Mouse (Mus musculus) splenic B cell, adult 2 months (primary cell): ENCODE results near the gene Usp48.
A peak's percentile ranks its signal among the peaks of the same experiment; 100 is the strongest.

ENCODE experiments used
- DNase-seq: peaks from one replicate; pipeline ENCODE4 v3.0.0-alpha.2; 2011; ENCODE audit warnings: low read depth, low spot score
- H3K27me3 ChIP-seq: 2 replicates; pipeline ENCODE4 v1.6.1; 2012; ENCODE audit warnings: mild to moderate bottlenecking, low read length, moderate library complexity, mixed read lengths; ENCODE audit not compliant: control insufficient read depth, poor library complexity, insufficient read depth, severe bottlenecking
- H3K36me3 ChIP-seq: 2 replicates; pipeline ENCODE4 v1.6.1; 2012; ENCODE audit warnings: mild to moderate bottlenecking, low read length, moderate library complexity, mixed read lengths; ENCODE audit not compliant: control insufficient read depth, poor library complexity, insufficient read depth, severe bottlenecking

Gene Usp48

GRCm38 (mm10) chr4:137678568-137678967, 85.0 kb downstream of the Usp48 start:
- no peak for DNase-seq
- Histone ChIP-seq H3K36me3 (no peaks in the 10 kb centered on the region), H3K27me3 (peaks cover 3% of the 10 kb centered on the region; the same call in 1 of the 2 replicates)

- Histone ChIP-seq H3K36me3 (no peaks in the 10 kb centered on the region), H3K27me3 (peaks cover 3% of the 10 kb centered on the region)
- DNase-seq = no peak
Observed at GRCm38 (mm10) chr4:137679979-137680550, 86.5 kb downstream of the Usp48 start.

DNA sequence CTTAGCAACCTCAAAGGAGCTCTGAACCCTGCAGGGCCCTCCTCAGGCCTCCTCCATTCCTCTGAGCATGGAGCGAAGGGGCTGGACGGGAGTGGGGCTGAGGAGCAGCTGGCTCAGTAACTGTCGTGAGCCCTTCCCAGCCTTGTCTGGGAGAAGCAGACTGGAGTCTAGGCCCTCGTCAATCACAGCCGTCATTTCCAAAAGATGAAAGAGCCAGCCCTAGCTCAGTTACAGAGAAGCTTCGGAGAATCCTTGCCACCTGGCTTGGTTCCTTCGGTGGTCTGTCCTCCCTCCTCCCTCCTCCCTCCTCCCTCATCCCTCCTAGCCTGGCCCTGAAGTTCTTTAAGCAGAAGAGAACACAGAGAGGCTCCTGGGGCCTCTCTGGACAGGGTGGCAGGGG, 87.2 kb downstream of the Usp48 start:
- H3K27me3 ChIP-seq = peaks cover 3% of the 10 kb centered on the region
- H3K36me3 ChIP-seq = no peaks in the 10 kb centered on the region
- no peak for DNase-seq

GRCm38 (mm10) chr4:137681408-137682104, 88.0 kb downstream of the Usp48 start:
- no peak for DNase-seq
- Histone ChIP-seq H3K27me3 (peaks cover 3% of the 10 kb centered on the region), H3K36me3 (no peaks in the 10 kb centered on the region)

GRCm38 (mm10) chr4:137682961-137683453, 89.5 kb downstream of the Usp48 start:
- DNase-seq = peak; percentile 61
- Histone ChIP-seq H3K27me3 (peaks cover 3% of the 10 kb centered on the region), H3K36me3 (no peaks in the 10 kb centered on the region)

GRCm38 (mm10) chr4:137684830-137685343, 91.3 kb downstream of the Usp48 start:
- Histone ChIP-seq H3K36me3 (no peaks in the 10 kb centered on the region), H3K27me3 (peaks cover 3% of the 10 kb centered on the region)
- no peak for DNase-seq

DNA sequence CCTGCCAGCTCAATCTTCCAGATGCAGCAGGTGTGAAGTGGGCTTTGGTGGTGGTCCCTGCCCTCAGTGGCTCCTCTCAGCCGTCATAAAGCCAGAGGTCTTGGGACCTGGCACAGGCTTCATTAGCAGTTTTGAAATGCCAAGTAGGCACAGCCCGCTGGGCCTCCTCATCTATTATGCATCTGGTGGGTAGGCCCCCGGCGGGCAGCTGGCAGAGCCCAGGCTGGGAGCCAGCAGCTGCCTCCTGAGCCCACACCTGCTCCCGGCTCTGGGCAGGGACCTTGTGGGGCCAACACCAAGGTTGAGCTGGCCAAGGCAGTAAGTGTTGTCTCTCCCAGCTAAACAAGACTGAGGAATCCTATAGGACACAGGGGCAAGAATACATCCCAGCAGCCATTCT, 92.7 kb downstream of the Usp48 start:
- H3K36me3 ChIP-seq = no peaks in the 10 kb centered on the region
- peaks cover 2% of the 10 kb centered on the region for H3K27me3 ChIP-seq
- no peak for DNase-seq

DNA sequence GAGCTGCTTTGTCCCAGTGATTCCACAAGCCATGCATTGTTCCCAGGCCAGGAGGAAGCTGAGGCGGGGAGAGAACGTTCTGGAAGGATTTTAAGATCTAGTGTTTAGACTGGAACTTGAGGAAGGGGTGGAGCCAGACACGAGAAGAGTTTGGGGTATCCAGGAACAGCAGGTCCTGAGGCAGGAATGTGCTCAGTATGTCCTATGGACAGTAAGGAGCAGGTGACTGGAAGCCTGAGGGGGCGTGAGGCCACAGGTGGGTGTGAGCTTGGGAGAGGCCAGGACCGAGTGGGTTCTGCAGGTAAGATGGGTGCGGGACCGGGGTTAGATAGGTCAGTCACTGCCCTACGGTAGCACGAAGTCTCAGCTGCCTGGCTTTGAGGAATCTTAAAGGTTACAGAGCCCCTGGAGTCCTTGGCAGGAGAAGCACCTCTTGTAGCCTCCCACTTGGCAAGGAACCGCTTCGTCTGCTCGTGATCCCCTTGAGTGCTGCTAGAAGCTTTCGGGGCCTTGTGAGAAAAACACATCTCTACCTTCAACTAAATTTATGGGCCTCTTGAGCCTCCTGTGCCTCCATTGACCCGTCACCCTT, 93.8 kb downstream of the Usp48 start:
- no peak for DNase-seq
- Histone ChIP-seq H3K27me3 (no peaks in the 10 kb centered on the region; the same call in 1 of the 2 replicates), H3K36me3 (no peaks in the 10 kb centered on the region)

GRCm38 (mm10) chr4:137692107-137692902, 98.8 kb downstream of the Usp48 start:
- Histone ChIP-seq H3K27me3 (no peaks in the 10 kb centered on the region), H3K36me3 (no peaks in the 10 kb centered on the region)
- no peak for DNase-seq

DNA sequence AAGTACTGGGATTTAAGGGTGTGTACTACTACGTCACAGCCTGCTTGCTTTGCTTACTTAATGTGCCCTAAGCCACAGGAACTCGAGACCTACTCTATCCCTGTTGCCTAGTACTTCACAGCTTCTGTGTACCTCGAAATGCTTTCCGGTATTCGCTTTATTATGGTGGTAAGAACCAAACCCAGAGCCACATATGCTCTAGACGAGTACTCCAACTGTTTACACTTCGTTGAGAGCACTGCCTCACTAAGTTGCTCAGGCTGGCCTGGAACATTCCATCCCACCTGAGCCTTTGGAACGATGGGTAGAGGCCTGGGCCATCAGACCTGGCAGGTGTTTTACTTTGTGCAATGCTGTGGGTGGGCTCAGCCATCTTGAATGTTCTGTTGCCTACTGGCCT, 101.7 kb downstream of the Usp48 start:
- Histone ChIP-seq H3K27me3 (no peaks in the 10 kb centered on the region), H3K36me3 (no peaks in the 10 kb centered on the region)
- DNase-seq = no peak

- Histone ChIP-seq H3K36me3 (no peaks in the 10 kb centered on the region), H3K27me3 (no peaks in the 10 kb centered on the region)
- no peak for DNase-seq
Observed at GRCm38 (mm10) chr4:137695900-137696299, 102.3 kb downstream of the Usp48 start.

GRCm38 (mm10) chr4:137697156-137697885, 103.8 kb downstream of the Usp48 start:
- no peak for DNase-seq
- Histone ChIP-seq H3K36me3 (no peaks in the 10 kb centered on the region), H3K27me3 (no peaks in the 10 kb centered on the region)

DNA sequence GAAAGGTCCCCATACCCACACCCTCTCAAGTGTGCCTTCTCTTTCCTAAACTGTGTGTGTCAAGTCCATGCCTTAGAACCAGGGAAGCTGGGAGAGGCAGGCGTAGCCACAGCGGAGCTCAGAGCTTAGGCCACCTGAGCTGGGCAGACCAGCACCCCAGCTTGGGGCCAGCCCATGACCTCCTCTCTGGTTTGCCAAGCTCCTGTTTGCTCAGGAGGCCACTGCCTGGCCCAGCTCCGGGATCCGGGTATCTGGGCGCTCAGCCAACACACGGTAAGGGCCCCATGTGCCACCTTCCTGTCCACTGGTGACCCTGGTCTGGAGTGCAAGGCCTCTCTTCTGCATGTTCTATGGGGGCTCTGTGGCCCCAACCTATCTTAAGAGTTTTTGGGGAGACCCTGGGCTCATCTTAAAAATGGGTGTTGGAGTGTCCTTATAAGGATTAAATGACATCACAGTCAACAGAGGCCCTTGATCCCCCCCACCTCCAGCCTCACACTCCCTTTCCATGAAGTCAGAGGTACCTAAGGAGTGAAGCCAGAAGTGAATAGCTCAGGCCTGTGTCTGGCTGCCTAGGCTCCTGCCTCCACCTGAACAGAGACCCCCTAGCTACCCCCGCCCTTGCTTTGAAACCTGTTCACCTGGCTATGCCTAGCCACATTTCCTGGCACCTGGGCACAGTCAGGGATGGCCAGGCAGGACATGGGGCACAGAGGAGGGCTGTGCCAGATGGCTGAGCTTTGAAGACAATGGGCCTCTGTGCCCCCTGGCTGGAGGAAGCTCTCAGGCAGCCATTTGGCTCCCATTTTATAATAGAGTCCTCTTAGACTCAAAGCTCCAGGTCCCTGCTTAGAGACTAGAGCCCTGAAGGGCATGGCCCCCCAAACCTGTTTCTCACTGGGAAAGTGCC, 104.8 kb downstream of the Usp48 start:
- no peak for DNase-seq
- no peaks in the 10 kb centered on the region for H3K27me3 ChIP-seq
- no peaks in the 10 kb centered on the region for H3K36me3 ChIP-seq
